Comparison of ENCODE assay signal across 8 mouse cellular contexts in the genomic region with DNA sequence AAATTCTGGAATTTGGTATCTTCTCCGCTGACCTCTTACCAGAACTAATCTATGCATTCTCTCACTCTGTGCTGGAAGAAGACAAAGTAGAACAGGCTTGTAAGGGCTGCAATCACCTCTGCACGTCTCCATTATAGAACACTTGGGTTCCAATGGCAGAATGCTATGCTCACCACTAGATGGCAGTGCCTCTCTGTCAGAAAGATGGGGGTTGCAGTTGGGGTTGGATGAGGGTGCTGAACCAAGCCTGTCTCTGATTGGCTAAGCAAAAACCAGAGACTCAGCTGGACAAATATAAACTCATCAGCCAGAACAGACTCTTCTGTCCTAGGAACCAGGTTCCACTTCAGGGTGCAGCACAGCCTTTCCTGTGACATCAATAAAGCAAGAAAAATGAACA.
DNase-seq lines count a peak whose midpoint lies in the region; ATAC-seq and TF ChIP-seq lines count a peak whose summit lies in the region.
"Not testable (repeated sequence)": the region's sequence is repeated elsewhere in the genome, so short reads cannot be mapped to it uniquely, and the experiment has no call there.

No protein-coding gene starts in this region.

- not testable (repeated sequence) for H3K27me3 ChIP-seq in Patski; intestine, postnatal 0 days (replicated peaks; ENCODE audit: control insufficient read depth, insufficient read depth, low read length); liver, embryonic 12.5 days (replicated peaks); midbrain, embryonic 11.5 days (ENCODE audit: control insufficient read depth, insufficient read depth, low read length)

- H3K4me2 ChIP-seq in intestine, postnatal 0 days (replicated peaks; ENCODE audit: low read depth); liver, embryonic 12.5 days; midbrain, embryonic 11.5 days: not testable (repeated sequence)

- ATAC-seq in Patski; intestine, postnatal 0 days: not testable (repeated sequence)
- peak; percentile 76 for ATAC-seq in frontal cortex, adult (ENCODE audit: low TSS enrichment)
- ATAC-seq in liver, embryonic 12.5 days, result peak; percentile 62
- peak; percentile 64; the same call in 1 of the 2 replicates for ATAC-seq in midbrain, embryonic 11.5 days (ENCODE audit: low FRiP score)

- not testable (repeated sequence) for H3K9ac ChIP-seq in intestine, postnatal 0 days (ENCODE audit: low read depth, low read length); liver, embryonic 12.5 days; midbrain, embryonic 11.5 days (ENCODE audit: low read length)

- not testable (repeated sequence) for H3K36me3 ChIP-seq in intestine, postnatal 0 days (ENCODE audit: control insufficient read depth, insufficient read depth); liver, embryonic 12.5 days; midbrain, embryonic 11.5 days (ENCODE audit: control insufficient read depth, insufficient read depth, low read length)

- not testable (repeated sequence) for H3K9me3 ChIP-seq in intestine, postnatal 0 days (ENCODE audit: control insufficient read depth); liver, embryonic 12.5 days (replicated peaks); midbrain, embryonic 11.5 days (ENCODE audit: control insufficient read depth, low read length)

- not testable (repeated sequence) for H3K27ac ChIP-seq in intestine, postnatal 0 days (ENCODE audit: low read depth, low read length); liver, embryonic 12.5 days; midbrain, embryonic 11.5 days (ENCODE audit: low read depth, low read length)

- POLR2A ChIA-PET in Patski (lab: Charles Lee), result not testable (repeated sequence)

- CTCF ChIA-PET in Patski (lab: Charles Lee), result not testable (repeated sequence)

- H3K4me1 ChIP-seq in intestine, postnatal 0 days (replicated peaks; ENCODE audit: control insufficient read depth, insufficient read depth, low read length); liver, embryonic 12.5 days; midbrain, embryonic 11.5 days (ENCODE audit: control insufficient read depth, insufficient read depth, low read length): not testable (repeated sequence)

- in situ Hi-C loops in Patski (cut with MboI; ENCODE audit: low pct_unique_long_range_greater_than_20kb), result not testable (repeated sequence)

- H3K4me3 ChIP-seq in intestine, postnatal 0 days (ENCODE audit: low read depth, low read length); liver, embryonic 12.5 days; midbrain, embryonic 11.5 days (ENCODE audit: low read depth, low read length): not testable (repeated sequence)

- TF ChIP-seq CTCF in Patski (IDR thresholded peaks at IDR 0.05), result peak; percentile 34
- peak; percentile 48 for TF ChIP-seq CTCF in intestine, postnatal 0 days (IDR thresholded peaks at IDR 0.05; ENCODE audit: low read depth)

- WGBS in intestine, postnatal 0 days, result 41% methylated on average over 2 of the region's 2 CpGs
- whole genome bisulfite sequencing in liver, embryonic 12.5 days (ENCODE audit: insufficient replicate concordance), result 24% methylated on average over 2 of the region's 2 CpGs
- WGBS in midbrain, embryonic 11.5 days, result 51% methylated on average over 2 of the region's 2 CpGs

- peak; percentile 25 for DNase-seq in A20 (ENCODE audit: low read depth, low spot score)
- DNase-seq in Patski (ENCODE audit: low read depth, low spot score); midbrain, embryonic 11.5 days (ENCODE audit: low spot score, missing footprints): not testable (repeated sequence)
- DNase-seq in c-Kit-positive CD71-positive TER-119-positive erythroid progenitor cells, embryonic 14.5 days (ENCODE audit: low spot score), result peak; percentile 53
- DNase-seq in thymus, adult 18-20 months, result peak; percentile 16 to 31
